Mouse (Mus musculus) intestine, postnatal 0 days (tissue): ENCODE measurements at regions not wholly inside any gene's neighbourhood (a gene's known extent, or its start where the extent isn't known, plus 50 kb on each side); places are given as distances from the start of the nearest gene placed in this dataset.

Source experiments
- ATAC-seq: fragments of 200-750 bp; cut with Nextera tagmentation; 2 replicates; pipeline ENCODE4 v1.8.0; 2017; ENCODE audit warnings: mild to moderate bottlenecking, moderate TSS enrichment, moderate library complexity
- H3K27ac ChIP-seq: fragments of 300-500 bp; sonication (generic); 2 replicates; pipeline ENCODE4 v1.5.1; 2014; ENCODE audit warnings: mild to moderate bottlenecking, low read depth, low read length, moderate library complexity
- H3K27me3 ChIP-seq: fragments of 300-500 bp; sonication (generic); replicated peaks from 2 replicates; pipeline ENCODE4 v1.6.1; 2014; ENCODE audit warnings: low read length, mixed read lengths; ENCODE audit not compliant: control insufficient read depth, insufficient read depth
- H3K36me3 ChIP-seq: fragments of 300-500 bp; sonication (generic); 2 replicates; pipeline ENCODE4 v1.6.1; 2014; ENCODE audit warnings: mild to moderate bottlenecking, moderate library complexity; ENCODE audit not compliant: control insufficient read depth, insufficient read depth
- H3K4me1 ChIP-seq: fragments of 300-500 bp; sonication (generic); replicated peaks from 2 replicates; pipeline ENCODE4 v1.6.1; 2014; ENCODE audit warnings: antibody characterized with exemption, low read length, mixed read lengths; ENCODE audit not compliant: control insufficient read depth, insufficient read depth
- H3K4me2 ChIP-seq: fragments of 300-500 bp; sonication (generic); replicated peaks from 2 replicates; pipeline ENCODE4 v1.6.1; 2014; ENCODE audit warnings: low read depth, mild to moderate bottlenecking, moderate library complexity
- H3K4me3 ChIP-seq: fragments of 300-500 bp; sonication (generic); 2 replicates; pipeline ENCODE4 v1.5.1; 2014; ENCODE audit warnings: low read depth, low read length
- H3K9ac ChIP-seq: fragments of 300-500 bp; sonication (generic); 2 replicates; pipeline ENCODE4 v1.6.1; 2014; ENCODE audit warnings: mild to moderate bottlenecking, low read depth, low read length
- H3K9me3 ChIP-seq: fragments of 300-500 bp; sonication (generic); 2 replicates; pipeline ENCODE4 v1.6.1; 2016; ENCODE audit warnings: mixed run types; ENCODE audit not compliant: control insufficient read depth
- CTCF ChIP-seq: sonication (generic); IDR thresholded peaks from 2 replicates; pipeline ENCODE4 v1.5.1; 2016; ENCODE audit warnings: low read depth, mild to moderate bottlenecking, control low read depth, antibody characterized with exemption, moderate library complexity
- WGBS: fragments of 180-500 bp; shearing (Covaris S2); extraction: QIAGEN DNeasy Blood & Tissue Kit; methylation state at CpG from one replicate; pipeline ENCODE4 v1.1.7; 2014; 5-methylcytosine and 5-hydroxymethylcytosine counted together

DNA sequence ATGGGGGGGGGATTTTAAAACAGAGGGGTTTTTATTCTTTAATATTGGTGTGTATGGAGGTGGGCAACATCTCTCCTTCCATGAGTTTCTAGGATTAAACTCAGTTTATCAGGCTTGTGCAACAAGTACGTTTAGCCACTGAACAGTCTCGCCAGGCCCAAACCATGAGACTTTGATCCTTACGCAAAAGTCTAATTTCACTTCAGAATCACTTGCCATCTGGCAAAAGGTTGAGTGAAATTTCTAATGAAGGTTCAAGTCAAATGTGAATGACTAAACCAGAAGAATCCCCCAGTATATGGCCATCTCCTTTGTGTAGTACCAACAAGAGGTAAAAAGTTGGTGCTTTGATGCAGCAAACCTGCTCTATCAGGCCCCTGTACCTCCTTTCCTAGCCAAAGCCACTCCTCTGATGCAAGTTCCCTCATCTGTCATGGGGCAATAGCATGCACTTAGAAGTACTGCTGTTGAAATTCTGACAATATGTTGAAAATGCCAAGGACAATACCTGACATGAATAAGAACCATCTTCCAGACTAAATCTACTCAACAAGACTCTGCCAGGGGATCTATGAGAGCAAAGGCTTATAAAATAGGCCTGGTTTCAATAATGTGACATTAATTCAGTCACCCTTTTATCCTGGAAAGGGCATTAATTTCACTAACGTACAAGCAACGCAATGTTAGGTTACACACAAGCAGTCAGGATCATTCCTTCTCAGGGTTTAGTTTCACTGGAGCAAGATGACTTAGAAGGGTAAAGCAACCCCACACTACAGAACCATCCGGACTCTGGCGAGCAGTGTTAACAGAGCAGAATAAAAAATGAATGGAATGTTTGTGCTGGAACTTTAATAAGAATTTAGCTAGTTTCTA lies 51.9 kb upstream of the Nampt start:
- no peak overlapping the region for H3K4me2 ChIP-seq
- TF ChIP-seq CTCF = no peak
- no peaks in the 10 kb centered on the region for H3K9me3 ChIP-seq
- WGBS = 75% methylated on average over 7 of the region's 7 CpGs
- ATAC-seq = no peak
- no peak overlapping the region for H3K4me3 ChIP-seq
- peaks cover 13% of the 10 kb centered on the region; the same call in 1 of the 2 replicates for H3K4me1 ChIP-seq
- H3K27ac ChIP-seq = no peak overlapping the region
- H3K27me3 ChIP-seq = no peaks in the 10 kb centered on the region
- no peaks in the 10 kb centered on the region for H3K36me3 ChIP-seq
- H3K9ac ChIP-seq = no peak overlapping the region

DNA sequence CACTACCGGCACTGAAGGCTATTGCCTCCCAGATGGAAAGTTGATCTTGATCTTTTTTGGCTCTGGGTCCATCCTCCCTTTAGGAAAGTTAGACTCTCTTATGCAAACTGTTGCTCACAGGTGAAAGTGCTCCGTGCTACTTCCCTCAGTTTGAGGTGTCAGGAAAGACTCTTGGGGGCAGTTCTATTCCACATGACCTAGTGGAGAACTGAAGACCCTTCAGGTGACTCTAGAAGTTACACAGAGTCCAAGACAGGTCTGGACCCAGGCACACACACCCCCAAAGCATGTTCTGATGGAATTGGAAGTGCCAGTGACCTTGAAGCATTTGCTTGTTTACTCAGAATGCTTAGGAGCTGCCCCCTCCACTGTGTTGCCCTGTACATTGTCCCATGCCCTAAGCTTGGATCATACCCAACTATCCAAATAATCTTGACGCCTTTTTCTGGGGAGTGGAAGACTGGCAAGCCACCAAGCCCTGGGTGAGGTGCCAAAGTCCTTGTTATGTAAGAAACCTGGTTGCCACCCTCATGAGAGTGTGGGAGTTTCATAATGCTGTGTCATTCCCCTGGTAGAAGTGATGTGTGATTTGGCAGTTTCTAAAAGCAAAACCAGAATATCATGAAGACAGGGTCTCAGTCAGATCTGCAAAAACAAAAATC lies 51.1 kb upstream of the Nampt start:
- Histone ChIP-seq H3K4me1 (peaks cover 13% of the 10 kb centered on the region; the same call in 1 of the 2 replicates), H3K36me3 (no peaks in the 10 kb centered on the region), H3K4me3 (no peak overlapping the region), H3K9me3 (no peaks in the 10 kb centered on the region), H3K27ac (no peak overlapping the region), H3K9ac (no peak overlapping the region), H3K27me3 (no peaks in the 10 kb centered on the region), H3K4me2 (no peak overlapping the region)
- WGBS = 59% methylated on average over 3 of the region's 3 CpGs
- TF ChIP-seq CTCF = no peak
- peak; percentile 64 for ATAC-seq

DNA sequence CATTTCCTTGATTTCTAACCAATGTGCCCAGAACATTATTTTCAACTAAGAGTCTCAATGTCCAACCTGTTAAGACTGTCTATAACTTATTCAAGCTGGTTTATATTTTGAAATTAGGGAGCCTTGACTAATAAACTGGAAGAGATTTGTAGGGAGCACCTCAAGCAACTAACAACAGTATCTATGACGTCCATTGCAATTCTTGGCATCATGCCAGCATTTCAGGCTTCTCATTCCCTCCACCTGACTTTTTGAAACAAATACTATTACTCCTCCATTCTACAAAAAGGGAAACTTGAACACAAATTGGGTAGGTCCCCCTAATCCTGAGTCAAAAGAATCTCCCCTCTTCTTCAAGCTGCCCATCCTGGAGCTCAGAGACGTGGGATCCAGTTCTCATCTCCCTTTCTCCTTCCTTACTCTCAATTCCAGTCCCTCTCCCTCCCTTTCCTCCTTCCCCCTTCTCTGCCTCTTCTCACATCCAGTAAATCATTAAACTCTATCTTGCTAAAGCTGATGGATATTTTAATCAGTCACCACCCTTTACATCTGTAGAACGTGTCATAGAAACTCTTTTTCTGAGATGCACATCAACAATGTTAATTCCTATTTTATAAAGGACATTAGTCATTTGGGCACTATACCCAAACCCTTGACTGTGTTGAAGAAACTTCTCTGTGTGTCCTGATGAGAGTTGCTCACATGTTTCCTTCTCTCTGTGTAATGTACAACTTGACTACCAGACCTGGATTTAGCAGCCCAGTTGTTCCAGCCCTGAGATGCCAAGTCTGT lies 50.4 kb upstream of the Nampt start:
- peaks cover 8% of the 10 kb centered on the region; the same call in 1 of the 2 replicates for H3K4me1 ChIP-seq
- no peaks in the 10 kb centered on the region for H3K36me3 ChIP-seq
- no peaks in the 10 kb centered on the region for H3K9me3 ChIP-seq
- H3K9ac ChIP-seq = no peak overlapping the region
- no peak for TF ChIP-seq CTCF
- H3K4me3 ChIP-seq = no peak overlapping the region
- H3K27ac ChIP-seq = no peak overlapping the region
- 38% methylated on average over 3 of the region's 3 CpGs for WGBS
- H3K27me3 ChIP-seq = no peaks in the 10 kb centered on the region
- no peak for ATAC-seq
- no peak overlapping the region for H3K4me2 ChIP-seq
